Mouse (Mus musculus) hindbrain, embryonic 12.5 days (tissue): ENCODE data around the gene Zswim3. TPM values are rescaled to one million over a fixed set of nuclear protein-coding genes. Genes with fewer than 3 reads are reported as not detected.

Source experiments
- ATAC-seq: fragments of 200-750 bp; cut with Nextera tagmentation; 2 replicates; pipeline ENCODE4 v1.8.0; 2017; ENCODE audit warnings: moderate TSS enrichment; ENCODE audit not compliant: low FRiP score
- H3K27ac ChIP-seq: fragments of 300-500 bp; sonication (generic); 2 replicates; pipeline ENCODE4 v1.5.1; 2016; ENCODE audit warnings: mild to moderate bottlenecking
- H3K27me3 ChIP-seq: fragments of 300-500 bp; sonication (generic); 2 replicates; pipeline ENCODE4 v1.6.1; 2016; ENCODE audit warnings: mild to moderate bottlenecking
- H3K36me3 ChIP-seq: fragments of 300-500 bp; sonication (generic); 2 replicates; pipeline ENCODE4 v1.6.1; 2016; ENCODE audit warnings: mild to moderate bottlenecking
- H3K4me1 ChIP-seq: fragments of 300-500 bp; sonication (generic); 2 replicates; pipeline ENCODE4 v1.6.1; 2016
- H3K4me2 ChIP-seq: fragments of 300-500 bp; sonication (generic); replicated peaks from 2 replicates; pipeline ENCODE4 v1.6.1; 2016; ENCODE audit warnings: mild to moderate bottlenecking
- H3K4me3 ChIP-seq: fragments of 300-500 bp; sonication (generic); 2 replicates; pipeline ENCODE4 v1.5.1; 2016; ENCODE audit warnings: mild to moderate bottlenecking
- H3K9ac ChIP-seq: fragments of 300-500 bp; sonication (generic); 2 replicates; pipeline ENCODE4 v1.6.1; 2016; ENCODE audit warnings: mild to moderate bottlenecking, moderate library complexity
- H3K9me3 ChIP-seq: fragments of 300-500 bp; sonication (generic); replicated peaks from 2 replicates; pipeline ENCODE4 v1.6.1; 2016; ENCODE audit warnings: mild to moderate bottlenecking
- WGBS: fragments of 180-500 bp; shearing (Covaris S2); methylation state at CpG from one replicate; pipeline ENCODE4 v1.1.7; 2016; 5-methylcytosine and 5-hydroxymethylcytosine counted together
- polyA plus RNA-seq: library from polyadenylated mRNA; unstranded; fragments of >200 nt; fragmentation: Nextera tagmentation; extraction: Ambion mirVana; gene quantifications from 2 replicates; pipeline ENCODE4 v1.2.1, GENCODE M21; 2016

Gene Zswim3
- polyA plus RNA-seq, 1 experiment from 2014 or later, result 11.9 TPM

DNA sequence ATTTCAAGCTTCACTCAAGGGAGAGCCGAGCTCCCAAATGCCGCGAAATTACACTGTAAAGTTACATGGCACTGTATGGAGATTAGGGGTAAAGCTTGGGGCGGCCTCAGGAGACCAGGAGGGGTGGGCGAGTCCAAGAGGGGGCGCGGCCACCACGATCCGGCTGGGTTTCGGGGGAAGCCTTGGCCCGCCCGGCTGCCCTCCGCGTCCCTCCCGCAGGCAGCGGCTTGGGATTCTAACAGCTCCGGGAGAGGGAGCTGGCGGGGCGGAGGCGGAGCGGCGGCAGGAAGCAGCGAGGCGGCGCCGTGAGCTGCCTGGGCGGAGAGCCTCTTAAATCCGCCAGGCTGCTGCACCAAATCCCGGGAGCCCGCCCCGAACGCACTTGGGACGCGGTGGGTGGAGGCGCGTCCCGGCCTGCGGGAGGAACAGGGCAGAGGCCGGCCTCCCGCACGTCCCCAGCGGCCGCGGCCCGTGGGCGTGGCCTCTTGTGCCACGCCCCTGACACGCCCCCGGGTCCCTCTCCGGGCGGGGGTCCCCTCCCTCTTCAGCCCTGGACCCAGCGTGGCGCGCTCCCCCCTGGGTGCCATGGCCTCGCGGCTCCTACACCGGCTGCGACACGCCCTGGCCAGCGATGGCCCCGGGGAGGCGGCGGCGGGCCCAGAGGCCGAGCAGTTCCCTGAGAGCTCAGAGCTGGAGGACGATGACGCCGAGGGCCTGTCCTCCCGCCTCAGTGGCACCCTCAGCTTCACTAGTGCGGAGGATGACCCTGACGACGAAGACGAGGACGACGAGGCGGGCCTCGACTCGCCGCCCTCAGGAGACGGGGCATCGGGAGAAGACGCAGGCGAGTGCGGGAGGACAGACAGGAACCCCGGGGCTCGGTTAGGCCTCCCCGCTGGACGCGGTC is 19.2 kb upstream of the Zswim3 start, which contains the start of gene Snx21:
Gene Snx21 (plus strand): TSS at position 343 of the 907 bp plus-strand sequence.
- Histone ChIP-seq H3K4me1 (peaks cover 20% of the 10 kb centered on the region), H3K27ac (peak within 1 kb of the TSS; percentile 45; the same call in 1 of the 2 replicates), H3K9me3 (no peaks in the 10 kb centered on the region), H3K36me3 (peaks cover 13% of the 10 kb centered on the region), H3K4me2 (peak within 1 kb of the TSS; percentile 84), H3K9ac (peak within 1 kb of the TSS; percentile 68), H3K4me3 (peak within 1 kb of the TSS; percentile 68), H3K27me3 (peaks cover 3% of the 10 kb centered on the region; the same call in 1 of the 2 replicates)
- under 1% methylated on average over 66 of the region's 89 CpGs for WGBS
- peak; percentile 91 for ATAC-seq

DNA sequence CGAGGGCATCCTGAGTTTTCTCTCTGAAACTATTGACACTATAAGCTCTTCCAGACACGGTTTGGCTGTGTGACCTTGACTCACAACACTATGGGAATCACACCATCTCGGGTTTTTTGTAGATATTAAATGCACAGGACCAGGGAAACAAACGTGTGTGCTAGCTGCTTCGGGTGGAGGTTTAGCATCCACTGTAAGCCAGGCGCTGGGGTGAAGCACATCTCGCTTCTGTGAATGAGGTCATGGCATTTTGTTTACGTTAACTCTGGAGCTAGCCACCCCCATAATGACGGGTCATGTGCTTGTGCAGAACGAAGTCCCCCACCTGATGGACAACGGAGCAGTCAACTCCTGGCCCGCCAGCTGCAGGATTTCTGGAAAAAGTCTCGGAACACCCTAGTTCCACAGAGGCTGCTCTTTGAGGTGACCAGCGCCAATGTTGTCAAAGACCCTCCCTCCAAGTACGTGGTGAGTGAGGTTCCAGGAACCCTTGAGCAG is 18.5 kb upstream of the Zswim3 start:
- Histone ChIP-seq H3K9ac (peak overlapping the region; percentile 68), H3K4me2 (peak overlapping the region; percentile 84), H3K27ac (no peak overlapping the region), H3K27me3 (peaks cover 3% of the 10 kb centered on the region; the same call in 1 of the 2 replicates), H3K9me3 (no peaks in the 10 kb centered on the region), H3K4me3 (peak overlapping the region; percentile 68), H3K4me1 (peaks cover 20% of the 10 kb centered on the region), H3K36me3 (peaks cover 16% of the 10 kb centered on the region)
- 10% methylated on average over 15 of the region's 15 CpGs for WGBS
- peak; percentile 54 for ATAC-seq

DNA sequence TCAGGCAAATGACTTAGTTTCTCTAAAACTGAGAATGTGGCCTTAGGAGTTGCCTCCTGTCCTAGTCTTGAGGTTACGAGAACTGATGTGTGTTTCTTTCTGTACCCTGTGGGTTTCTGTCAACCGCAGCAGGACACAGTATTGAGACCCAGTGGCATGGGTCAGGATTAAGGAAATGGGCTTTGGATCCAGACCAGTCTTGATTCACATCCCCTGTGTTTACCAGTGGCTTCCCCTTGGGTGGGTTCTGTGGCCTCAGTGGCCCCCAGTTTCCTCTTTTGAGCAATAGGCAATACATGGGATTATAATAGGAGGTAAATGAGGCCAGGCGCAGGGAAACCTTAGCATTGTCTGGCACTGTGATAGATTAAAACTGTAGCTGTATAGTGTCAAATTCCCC is 17.9 kb upstream of the Zswim3 start:
- Histone ChIP-seq H3K27me3 (peaks cover 3% of the 10 kb centered on the region; the same call in 1 of the 2 replicates), H3K4me1 (peaks cover 20% of the 10 kb centered on the region), H3K27ac (no peak overlapping the region), H3K9ac (no peak overlapping the region), H3K9me3 (no peaks in the 10 kb centered on the region), H3K36me3 (peaks cover 21% of the 10 kb centered on the region), H3K4me3 (peak overlapping the region; percentile 68; the same call in 1 of the 2 replicates), H3K4me2 (peak overlapping the region; percentile 84)
- ATAC-seq, result no peak
- WGBS, result 84% methylated on average over 3 of the region's 3 CpGs

DNA sequence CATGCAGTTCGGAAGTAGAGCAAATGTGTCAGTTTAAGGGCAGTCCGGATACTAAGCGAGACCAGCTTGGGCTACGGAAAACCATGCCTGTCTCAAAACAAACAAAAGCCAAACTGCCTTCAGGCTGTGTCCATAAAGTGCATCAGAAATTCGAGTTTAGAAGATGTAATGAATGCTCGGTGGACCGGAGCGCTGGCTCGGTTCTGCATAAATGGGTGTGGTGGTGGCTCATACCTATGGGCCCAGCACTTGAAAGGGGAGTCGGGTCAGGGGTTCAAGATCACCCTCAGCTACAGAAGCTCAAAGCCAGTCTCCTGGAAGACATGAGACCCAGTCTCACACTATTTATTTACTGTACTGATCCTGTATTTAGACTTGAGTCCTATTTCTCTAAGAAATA is 17.1 kb upstream of the Zswim3 start:
- no peak overlapping the region for H3K9ac ChIP-seq
- H3K4me3 ChIP-seq, result no peak overlapping the region

DNA sequence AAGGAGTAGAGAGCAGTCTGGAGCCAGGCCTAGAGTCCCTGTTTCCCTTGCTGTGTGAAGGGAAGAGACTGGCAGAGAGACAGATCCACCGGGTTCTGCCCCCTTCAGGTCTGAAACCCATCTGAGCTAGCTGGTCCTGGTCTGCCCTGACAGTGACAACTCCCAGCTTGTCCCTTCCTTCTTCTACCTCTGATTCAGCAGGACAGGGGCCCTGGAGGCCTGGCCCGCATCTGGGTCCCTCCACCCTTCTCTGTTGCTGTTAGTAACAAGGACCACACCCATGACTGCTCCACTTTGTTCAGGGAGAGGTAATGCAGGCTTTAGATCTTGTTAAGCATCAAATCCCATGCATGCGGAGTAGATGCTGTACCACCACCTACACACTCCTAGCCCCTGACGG is 16.5 kb upstream of the Zswim3 start:
- H3K4me1 ChIP-seq, result peaks cover 20% of the 10 kb centered on the region

More for the DNA sequence above, 17.1 kb upstream of the Zswim3 start:
- H3K27me3 ChIP-seq, result peaks cover 3% of the 10 kb centered on the region; the same call in 1 of the 2 replicates
- peaks cover 29% of the 10 kb centered on the region for H3K36me3 ChIP-seq
- H3K9me3 ChIP-seq, result no peaks in the 10 kb centered on the region
- no peak for ATAC-seq
- H3K27ac ChIP-seq, result no peak overlapping the region
- WGBS, result 84% methylated on average over 10 of the region's 10 CpGs
- no peak overlapping the region for H3K4me2 ChIP-seq
- peaks cover 20% of the 10 kb centered on the region for H3K4me1 ChIP-seq

DNA sequence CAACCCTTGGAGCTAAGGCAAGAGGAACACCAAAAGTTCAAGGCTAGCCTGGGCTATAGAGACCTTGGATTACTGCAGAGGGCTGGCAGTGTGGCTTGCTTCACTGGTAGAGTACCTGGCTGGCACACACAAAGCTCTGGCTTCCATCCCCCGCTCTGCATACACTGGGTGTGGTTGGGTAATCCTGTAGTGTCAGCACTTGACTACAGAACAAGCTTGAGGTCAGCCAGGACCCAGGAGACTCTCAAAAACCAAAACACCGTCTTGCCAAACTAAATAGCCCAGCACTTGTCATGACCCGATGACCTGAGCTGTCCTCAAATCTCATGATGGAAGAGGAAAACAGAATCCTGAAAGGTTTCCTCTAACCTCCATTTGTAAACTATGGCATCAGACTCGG is 14.4 kb upstream of the Zswim3 start:
- Histone ChIP-seq H3K9ac (no peak overlapping the region), H3K4me2 (no peak overlapping the region), H3K4me1 (peaks cover 13% of the 10 kb centered on the region), H3K36me3 (peaks cover 44% of the 10 kb centered on the region), H3K27ac (no peak overlapping the region), H3K4me3 (no peak overlapping the region), H3K9me3 (no peaks in the 10 kb centered on the region), H3K27me3 (no peaks in the 10 kb centered on the region)
- WGBS, result 86% methylated on average over 4 of the region's 4 CpGs
- ATAC-seq, result no peak

More for the DNA sequence above, 16.5 kb upstream of the Zswim3 start:
- Histone ChIP-seq H3K36me3 (peaks cover 35% of the 10 kb centered on the region), H3K4me3 (no peak overlapping the region), H3K4me2 (no peak overlapping the region), H3K27me3 (peaks cover 3% of the 10 kb centered on the region; the same call in 1 of the 2 replicates), H3K9ac (peak overlapping the region; percentile 23; the same call in 1 of the 2 replicates), H3K9me3 (no peaks in the 10 kb centered on the region), H3K27ac (no peak overlapping the region)
- WGBS, result 70% methylated on average over 4 of the region's 4 CpGs
- ATAC-seq, result no peak

DNA sequence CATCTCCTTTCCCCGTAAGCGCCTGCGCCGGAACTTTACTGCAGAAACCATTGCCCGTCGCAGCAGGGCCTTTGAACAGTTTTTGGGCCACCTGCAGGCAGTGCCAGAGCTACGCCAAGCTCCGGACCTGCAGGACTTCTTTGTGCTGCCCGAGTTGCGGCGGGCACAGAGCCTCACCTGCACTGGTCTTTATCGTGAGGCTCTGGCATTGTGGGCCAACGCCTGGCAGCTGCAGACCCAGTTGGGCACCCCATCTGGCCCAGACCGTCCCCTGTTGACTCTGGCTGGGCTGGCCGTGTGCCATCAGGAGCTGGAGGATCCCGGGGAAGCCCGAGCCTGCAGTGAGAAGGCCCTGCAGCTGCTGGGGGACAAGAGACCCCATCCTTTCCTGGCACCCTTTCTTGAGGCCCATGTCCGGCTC is 13.0 kb upstream of the Zswim3 start:
- Histone ChIP-seq H3K36me3 (peaks cover 57% of the 10 kb centered on the region), H3K9ac (no peak overlapping the region), H3K27ac (no peak overlapping the region), H3K4me1 (peaks cover 4% of the 10 kb centered on the region; the same call in 1 of the 2 replicates), H3K27me3 (no peaks in the 10 kb centered on the region), H3K4me3 (no peak overlapping the region), H3K9me3 (no peaks in the 10 kb centered on the region), H3K4me2 (no peak overlapping the region)
- ATAC-seq, result no peak
- 92% methylated on average over 18 of the region's 18 CpGs for WGBS

DNA sequence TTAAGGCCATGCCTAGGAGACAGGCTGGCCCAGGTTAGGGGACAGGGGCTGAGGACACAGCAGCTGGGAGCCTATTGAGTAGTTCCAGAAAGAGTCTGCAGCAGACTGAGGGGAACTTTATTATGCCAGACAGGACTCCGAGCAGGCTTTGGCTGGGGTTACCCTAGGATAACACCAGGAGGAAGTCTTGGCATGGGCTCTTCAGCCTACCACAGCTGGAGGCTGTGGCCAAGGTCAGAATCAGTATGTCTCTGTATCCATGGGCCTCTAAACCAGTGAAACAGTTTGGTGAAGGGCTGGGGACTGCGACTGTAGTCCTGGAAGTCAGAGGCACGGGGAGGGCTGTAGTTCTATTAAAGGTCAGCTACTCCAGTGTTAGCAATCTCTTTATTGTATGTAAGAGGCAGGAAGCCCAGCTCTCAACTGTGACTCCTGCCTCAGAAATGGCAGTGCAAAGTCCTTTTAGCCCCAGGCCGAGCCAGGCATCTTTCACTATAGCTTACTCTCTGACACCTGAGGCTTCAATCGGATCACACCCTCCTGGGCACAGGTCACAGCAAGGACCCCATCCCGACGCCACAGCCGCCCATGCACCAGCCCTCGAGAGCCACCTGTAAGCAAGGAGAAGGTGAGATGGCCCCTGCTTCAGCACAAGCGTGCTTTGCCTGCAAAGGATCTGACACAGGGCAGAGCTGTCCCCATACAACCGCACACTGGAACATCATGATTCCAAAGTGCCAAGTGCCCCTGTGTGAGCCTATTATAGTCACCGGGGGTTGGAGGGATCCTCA is 12.3 kb upstream of the Zswim3 start:
- Histone ChIP-seq H3K9ac (no peak overlapping the region), H3K4me1 (peaks cover 3% of the 10 kb centered on the region; the same call in 1 of the 2 replicates), H3K27ac (no peak overlapping the region), H3K4me3 (no peak overlapping the region), H3K4me2 (no peak overlapping the region), H3K27me3 (no peaks in the 10 kb centered on the region), H3K36me3 (peaks cover 60% of the 10 kb centered on the region), H3K9me3 (no peaks in the 10 kb centered on the region)
- WGBS, result 95% methylated on average over 12 of the region's 12 CpGs
- ATAC-seq, result no peak

DNA sequence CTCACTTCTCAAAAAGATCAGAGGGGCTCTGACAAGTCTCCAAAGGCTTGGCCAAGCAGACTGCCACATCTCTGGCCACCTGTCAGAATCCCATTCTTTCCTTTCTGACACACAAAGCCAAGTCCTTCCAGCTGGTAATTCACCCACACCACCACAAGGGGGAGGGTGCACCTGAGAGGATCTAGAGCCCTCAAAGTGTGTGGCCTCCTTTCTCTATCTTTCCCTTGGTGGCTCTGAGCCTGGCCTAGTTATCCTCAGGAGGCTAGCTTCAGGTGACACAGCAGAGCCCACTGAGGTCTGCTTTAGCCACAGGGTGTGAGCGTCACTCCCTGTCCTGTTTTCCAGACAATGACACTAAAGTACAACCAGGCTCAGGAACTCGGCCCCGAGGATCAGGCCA is 11.7 kb upstream of the Zswim3 start:
- Histone ChIP-seq H3K27ac (no peak overlapping the region), H3K27me3 (no peaks in the 10 kb centered on the region), H3K36me3 (peaks cover 64% of the 10 kb centered on the region), H3K4me3 (no peak overlapping the region), H3K9me3 (no peaks in the 10 kb centered on the region), H3K4me1 (peaks cover 3% of the 10 kb centered on the region; the same call in 1 of the 2 replicates), H3K9ac (no peak overlapping the region), H3K4me2 (no peak overlapping the region)
- ATAC-seq, result no peak
- 90% methylated on average over 3 of the region's 3 CpGs for WGBS

DNA sequence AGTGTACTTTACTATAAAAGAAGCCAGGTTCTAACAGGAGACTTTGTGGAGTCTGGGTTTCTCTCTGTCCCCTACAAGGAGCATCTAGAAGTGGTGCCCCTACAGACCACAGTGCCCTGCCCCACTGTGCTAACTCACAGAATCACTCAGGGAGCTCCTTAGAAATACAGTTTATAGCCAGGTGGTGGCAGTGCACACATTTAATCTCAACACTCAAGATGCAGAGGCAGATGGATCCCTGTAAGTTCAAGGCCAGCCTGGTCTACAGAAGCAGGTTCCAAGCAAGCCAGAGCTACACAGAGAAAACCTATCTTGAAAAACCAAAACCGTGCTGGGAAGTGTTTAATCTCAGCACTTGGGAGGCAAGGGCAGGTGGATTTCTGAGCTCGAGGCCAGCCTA is 11.1 kb upstream of the Zswim3 start:
- 92% methylated on average over 2 of the region's 2 CpGs for WGBS
- Histone ChIP-seq H3K4me3 (no peak overlapping the region), H3K4me1 (no peaks in the 10 kb centered on the region), H3K4me2 (no peak overlapping the region), H3K9me3 (no peaks in the 10 kb centered on the region), H3K36me3 (peaks cover 65% of the 10 kb centered on the region), H3K27me3 (no peaks in the 10 kb centered on the region), H3K9ac (no peak overlapping the region), H3K27ac (no peak overlapping the region)
- no peak for ATAC-seq

DNA sequence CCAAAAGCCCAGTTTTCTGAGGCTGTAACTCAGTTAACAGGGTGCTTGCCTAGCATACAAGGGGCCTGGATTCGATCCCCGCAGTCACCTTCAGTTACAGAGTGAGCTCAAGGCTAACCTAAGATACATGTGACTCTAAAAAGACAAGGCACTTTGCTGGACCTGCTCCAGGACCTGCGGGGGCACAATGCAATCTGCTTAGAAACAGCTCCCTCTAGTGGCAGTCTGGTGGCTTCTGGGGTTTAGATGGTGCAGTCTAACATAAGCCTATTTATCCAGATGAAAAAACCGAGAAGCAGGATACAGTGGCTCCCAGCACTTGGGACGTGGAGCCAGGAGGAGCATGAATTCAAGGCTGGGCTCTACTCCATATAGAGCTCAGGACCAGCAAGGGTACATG is 10.6 kb upstream of the Zswim3 start:
- no peaks in the 10 kb centered on the region for H3K9me3 ChIP-seq
- H3K27me3 ChIP-seq, result no peaks in the 10 kb centered on the region
- H3K4me1 ChIP-seq, result no peaks in the 10 kb centered on the region
- no peak overlapping the region for H3K27ac ChIP-seq
- peaks cover 67% of the 10 kb centered on the region for H3K36me3 ChIP-seq
- H3K4me3 ChIP-seq, result no peak overlapping the region
- no peak overlapping the region for H3K9ac ChIP-seq
- WGBS, result 36% methylated on average over 5 of the region's 5 CpGs
- ATAC-seq, result peak; percentile 52; the same call in 1 of the 2 replicates
- no peak overlapping the region for H3K4me2 ChIP-seq

DNA sequence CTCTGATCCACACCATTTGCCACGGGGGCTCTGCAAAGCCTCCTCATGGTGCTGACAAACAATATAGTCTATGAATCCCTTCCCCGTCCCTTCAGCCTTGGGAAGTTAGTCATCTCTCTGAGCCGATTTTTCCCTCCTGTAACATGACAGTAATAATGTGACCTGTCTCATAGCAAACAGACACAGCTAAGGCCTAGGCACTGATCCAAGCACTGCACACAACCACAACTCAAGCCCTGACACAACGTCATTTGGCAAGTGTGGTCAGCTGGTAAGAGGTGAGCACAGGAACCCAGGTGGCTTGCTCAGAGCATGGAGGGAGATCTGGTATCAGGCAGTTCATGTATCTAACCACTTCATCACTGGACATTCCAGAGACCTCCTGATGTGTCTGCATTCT is 9.0 kb upstream of the Zswim3 start:
- Histone ChIP-seq H3K4me3 (no peak overlapping the region), H3K4me2 (no peak overlapping the region), H3K27me3 (no peaks in the 10 kb centered on the region), H3K9ac (no peak overlapping the region), H3K9me3 (no peaks in the 10 kb centered on the region), H3K4me1 (no peaks in the 10 kb centered on the region), H3K36me3 (peaks cover 69% of the 10 kb centered on the region), H3K27ac (no peak overlapping the region)
- 88% methylated on average over 4 of the region's 4 CpGs for WGBS
- no peak for ATAC-seq
